Mouse (Mus musculus) layer of hippocampus, adult 18-20 months (tissue): Measurements from ENCODE around the gene Fkbp3. TPM values are rescaled to one million over a fixed set of nuclear protein-coding genes. Genes with fewer than 3 reads are reported as not detected.

Source experiments
- DNase-seq, 2 experiments: peaks; one replicate each; pipeline ENCODE4 v3.0.0; 2022; ENCODE audit warnings: low spot score in 2 of 2
- total RNA-seq, 2 experiments: library from RNA; stranded (reverse); gene quantifications; 2 replicates each; pipeline ENCODE4 v1.2.3; 2021

Fkbp3 gene
- total RNA-seq, 2 experiments from 2014 or later: 140 to 149 TPM

GRCm38 (mm10) chr12:65036190-65036870 is 37.5 kb downstream of the Fkbp3 start, which contains the start of gene Prpf39:
TSS of gene Prpf39 (plus strand) at chr12:65036333.
- peak; percentile 82 to 94 for DNase-seq

GRCm38 (mm10) chr12:65035839-65036189 is 38.0 kb downstream of the Fkbp3 start:
- DNase-seq: no peak

GRCm38 (mm10) chr12:65022842-65023241 is 51.0 kb downstream of the Fkbp3 start:
- DNase-seq: no peak

Other genes with a start within 250 kb of the Fkbp3 start
- 10 to 100 TPM; 13.8 to 15.1 TPM for gene Gm527, start 156.1 kb downstream of the Fkbp3 start, total RNA-seq
- gene Klhl28, start 108.5 kb downstream of the Fkbp3 start, total RNA-seq: 10 to 100 TPM; 24.2 to 25.0 TPM
- gene Togaram1, start 108.2 kb downstream of the Fkbp3 start, total RNA-seq: 10 to 100 TPM; 50.7 to 52.4 TPM
- 10 to 100 TPM; 39.5 to 39.6 TPM for gene Prpf39, start 37.7 kb downstream of the Fkbp3 start, total RNA-seq
- gene Fancm, start 1.6 kb upstream of the Fkbp3 start, total RNA-seq: 10 to 100 TPM; 11.0 TPM
- under 1 TPM; 0.13 to 0.47 TPM for gene Mis18bp1, start 98.6 kb upstream of the Fkbp3 start, total RNA-seq
- under 1 TPM in 1 of 2 experiments, not detected in 1; 0.25 TPM for gene Wdr20rt, start 151.5 kb upstream of the Fkbp3 start, total RNA-seq